Mouse (Mus musculus): Measurements from ENCODE around the gene Vamp8. TPM values are rescaled to one million over a fixed set of nuclear protein-coding genes. Genes with fewer than 3 reads are reported as not detected.

Vamp8 gene
- polyA plus RNA-seq, 1 experiment from 2014 or later = 206 TPM

DNA sequence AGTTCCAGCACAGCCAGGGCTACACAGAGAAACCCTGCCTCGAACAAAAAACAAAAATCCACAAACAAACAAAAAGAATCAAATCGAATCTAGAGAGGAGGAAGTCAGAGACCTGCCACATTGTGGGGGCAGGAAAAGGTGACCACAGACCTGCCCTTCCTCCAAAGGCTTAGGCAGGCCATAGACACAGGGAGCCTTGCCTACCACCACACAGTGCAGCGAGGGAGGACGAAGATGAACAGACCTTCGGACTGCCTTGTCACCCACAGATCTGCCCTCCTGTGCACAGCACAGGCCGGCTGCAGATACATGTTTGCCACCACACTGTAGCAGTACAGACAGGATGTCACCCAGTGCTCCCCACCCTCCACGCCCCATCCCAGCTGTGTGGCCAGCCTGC lies 20.0 kb upstream of the Vamp8 start:
- no peaks in the 10 kb centered on the region for H3K27me3 ChIP-seq (ENCODE audit: control insufficient read depth, insufficient read depth, low read length)
- H3K9ac ChIP-seq (replicated peaks; ENCODE audit: low read depth, low read length) = no peak overlapping the region
- 81% methylated on average over 7 of the region's 7 CpGs for WGBS
- H3K36me3 ChIP-seq (ENCODE audit: control insufficient read depth, insufficient read depth, low read length) = no peaks in the 10 kb centered on the region
- no peak overlapping the region for H3K4me3 ChIP-seq (ENCODE audit: low read depth, low read length)
- no peak overlapping the region for H3K27ac ChIP-seq (ENCODE audit: low read length)
- H3K4me1 ChIP-seq (ENCODE audit: control insufficient read depth, insufficient read depth, low read length) = peaks cover 6% of the 10 kb centered on the region; the same call in 1 of the 2 replicates
- H3K4me2 ChIP-seq (replicated peaks; ENCODE audit: low read depth, low read length) = no peak overlapping the region
- ATAC-seq (ENCODE audit: insufficient number of reproducible peaks, insufficient read depth, low FRiP score, low read depth) = no peak
- no peaks in the 10 kb centered on the region for H3K9me3 ChIP-seq (ENCODE audit: control insufficient read depth, low read depth, low read length)

- Histone ChIP-seq H3K27me3 (ENCODE audit: control insufficient read depth, insufficient read depth, low read length) (no peaks in the 10 kb centered on the region), H3K4me1 (ENCODE audit: control insufficient read depth, insufficient read depth, low read length) (peaks cover 2% of the 10 kb centered on the region; the same call in 1 of the 2 replicates), H3K4me3 (ENCODE audit: low read depth, low read length) (no peak overlapping the region), H3K27ac (ENCODE audit: low read length) (no peak overlapping the region), H3K9ac (replicated peaks; ENCODE audit: low read depth, low read length) (no peak overlapping the region), H3K9me3 (ENCODE audit: control insufficient read depth, low read depth, low read length) (no peaks in the 10 kb centered on the region), H3K4me2 (replicated peaks; ENCODE audit: low read depth, low read length) (no peak overlapping the region), H3K36me3 (ENCODE audit: control insufficient read depth, insufficient read depth, low read length) (no peaks in the 10 kb centered on the region)
- no peak for ATAC-seq (ENCODE audit: insufficient number of reproducible peaks, insufficient read depth, low FRiP score, low read depth)
- 21% methylated on average over 1 of the region's 1 CpGs for WGBS
Observed at GRCm38 (mm10) chr6:72410003-72410402, 19.5 kb upstream of the Vamp8 start.

- H3K4me2 ChIP-seq (replicated peaks; ENCODE audit: low read depth, low read length) = no peak overlapping the region
- H3K9me3 ChIP-seq (ENCODE audit: control insufficient read depth, low read depth, low read length) = no peaks in the 10 kb centered on the region
- ATAC-seq (ENCODE audit: insufficient number of reproducible peaks, insufficient read depth, low FRiP score, low read depth) = no peak
- no peaks in the 10 kb centered on the region for H3K27me3 ChIP-seq (ENCODE audit: control insufficient read depth, insufficient read depth, low read length)
- no peak overlapping the region for H3K27ac ChIP-seq (ENCODE audit: low read length)
- H3K4me3 ChIP-seq (ENCODE audit: low read depth, low read length) = no peak overlapping the region
- H3K4me1 ChIP-seq (ENCODE audit: control insufficient read depth, insufficient read depth, low read length) = no peaks in the 10 kb centered on the region
- H3K9ac ChIP-seq (replicated peaks; ENCODE audit: low read depth, low read length) = no peak overlapping the region
- 11% methylated on average over 3 of the region's 3 CpGs for WGBS
- no peaks in the 10 kb centered on the region for H3K36me3 ChIP-seq (ENCODE audit: control insufficient read depth, insufficient read depth, low read length)
Observed at GRCm38 (mm10) chr6:72409567-72409966, 19.1 kb upstream of the Vamp8 start.

GRCm38 (mm10) chr6:72407119-72407518 lies 16.6 kb upstream of the Vamp8 start:
- peak; percentile 67 for ATAC-seq (ENCODE audit: insufficient number of reproducible peaks, insufficient read depth, low FRiP score, low read depth)
- WGBS = 4% methylated on average over 5 of the region's 5 CpGs
- no peak overlapping the region for H3K4me3 ChIP-seq (ENCODE audit: low read depth, low read length)

DNA sequence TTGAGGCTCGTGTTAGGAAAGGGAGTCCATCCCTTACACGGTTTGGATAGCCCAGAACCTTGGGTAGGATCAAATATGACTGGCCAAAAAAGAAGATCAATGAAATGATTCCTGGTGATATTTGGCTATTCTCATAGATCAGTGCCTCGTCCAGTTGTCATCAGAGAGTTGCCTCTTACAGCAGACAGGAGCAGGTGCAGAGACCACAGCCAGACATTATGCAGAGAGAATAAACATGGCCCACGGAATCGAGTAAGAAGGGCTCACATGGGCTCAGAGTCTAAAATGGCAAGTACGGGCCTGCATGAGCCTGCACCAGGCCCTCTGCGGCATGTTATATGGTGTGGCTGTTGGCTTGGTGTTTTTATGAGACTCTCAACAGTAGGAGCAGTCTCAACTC lies 14.9 kb upstream of the Vamp8 start:
- Histone ChIP-seq H3K27me3 (ENCODE audit: control insufficient read depth, insufficient read depth, low read length) (no peaks in the 10 kb centered on the region), H3K9ac (replicated peaks; ENCODE audit: low read depth, low read length) (no peak overlapping the region), H3K27ac (ENCODE audit: low read length) (no peak overlapping the region), H3K9me3 (ENCODE audit: control insufficient read depth, low read depth, low read length) (no peaks in the 10 kb centered on the region), H3K4me2 (replicated peaks; ENCODE audit: low read depth, low read length) (no peak overlapping the region), H3K36me3 (ENCODE audit: control insufficient read depth, insufficient read depth, low read length) (no peaks in the 10 kb centered on the region), H3K4me1 (ENCODE audit: control insufficient read depth, insufficient read depth, low read length) (no peaks in the 10 kb centered on the region), H3K4me3 (ENCODE audit: low read depth, low read length) (no peak overlapping the region)
- ATAC-seq (ENCODE audit: insufficient number of reproducible peaks, insufficient read depth, low FRiP score, low read depth) = no peak
- WGBS = 76% methylated on average over 7 of the region's 7 CpGs

More at GRCm38 (mm10) chr6:72407119-72407518, 16.6 kb upstream of the Vamp8 start:
- Histone ChIP-seq H3K9me3 (ENCODE audit: control insufficient read depth, low read depth, low read length) (no peaks in the 10 kb centered on the region), H3K36me3 (ENCODE audit: control insufficient read depth, insufficient read depth, low read length) (no peaks in the 10 kb centered on the region), H3K4me2 (replicated peaks; ENCODE audit: low read depth, low read length) (no peak overlapping the region), H3K27ac (ENCODE audit: low read length) (no peak overlapping the region), H3K4me1 (ENCODE audit: control insufficient read depth, insufficient read depth, low read length) (no peaks in the 10 kb centered on the region), H3K27me3 (ENCODE audit: control insufficient read depth, insufficient read depth, low read length) (no peaks in the 10 kb centered on the region), H3K9ac (replicated peaks; ENCODE audit: low read depth, low read length) (no peak overlapping the region)

- 28% methylated on average over 7 of the region's 7 CpGs for whole genome bisulfite sequencing
- no peak for ATAC-seq (ENCODE audit: insufficient number of reproducible peaks, insufficient read depth, low FRiP score, low read depth)
Observed at GRCm38 (mm10) chr6:72401875-72402274, 11.4 kb upstream of the Vamp8 start.

GRCm38 (mm10) chr6:72399967-72400366 lies 9.5 kb upstream of the Vamp8 start:
- 53% methylated on average over 2 of the region's 2 CpGs for WGBS
- Histone ChIP-seq H3K4me1 (ENCODE audit: control insufficient read depth, insufficient read depth, low read length) (no peaks in the 10 kb centered on the region), H3K9ac (replicated peaks; ENCODE audit: low read depth, low read length) (no peak overlapping the region), H3K9me3 (ENCODE audit: control insufficient read depth, low read depth, low read length) (no peaks in the 10 kb centered on the region), H3K27me3 (ENCODE audit: control insufficient read depth, insufficient read depth, low read length) (no peaks in the 10 kb centered on the region), H3K4me2 (replicated peaks; ENCODE audit: low read depth, low read length) (no peak overlapping the region), H3K36me3 (ENCODE audit: control insufficient read depth, insufficient read depth, low read length) (no peaks in the 10 kb centered on the region), H3K27ac (ENCODE audit: low read length) (no peak overlapping the region), H3K4me3 (ENCODE audit: low read depth, low read length) (no peak overlapping the region)
- no peak for ATAC-seq (ENCODE audit: insufficient number of reproducible peaks, insufficient read depth, low FRiP score, low read depth)

More at GRCm38 (mm10) chr6:72401875-72402274, 11.4 kb upstream of the Vamp8 start:
- no peak overlapping the region for H3K4me2 ChIP-seq (replicated peaks; ENCODE audit: low read depth, low read length)
- H3K4me3 ChIP-seq (ENCODE audit: low read depth, low read length) = no peak overlapping the region
- no peaks in the 10 kb centered on the region for H3K27me3 ChIP-seq (ENCODE audit: control insufficient read depth, insufficient read depth, low read length)
- no peak overlapping the region for H3K9ac ChIP-seq (replicated peaks; ENCODE audit: low read depth, low read length)
- no peak overlapping the region for H3K27ac ChIP-seq (ENCODE audit: low read length)
- no peaks in the 10 kb centered on the region for H3K36me3 ChIP-seq (ENCODE audit: control insufficient read depth, insufficient read depth, low read length)
- no peaks in the 10 kb centered on the region for H3K4me1 ChIP-seq (ENCODE audit: control insufficient read depth, insufficient read depth, low read length)
- H3K9me3 ChIP-seq (ENCODE audit: control insufficient read depth, low read depth, low read length) = no peaks in the 10 kb centered on the region

DNA sequence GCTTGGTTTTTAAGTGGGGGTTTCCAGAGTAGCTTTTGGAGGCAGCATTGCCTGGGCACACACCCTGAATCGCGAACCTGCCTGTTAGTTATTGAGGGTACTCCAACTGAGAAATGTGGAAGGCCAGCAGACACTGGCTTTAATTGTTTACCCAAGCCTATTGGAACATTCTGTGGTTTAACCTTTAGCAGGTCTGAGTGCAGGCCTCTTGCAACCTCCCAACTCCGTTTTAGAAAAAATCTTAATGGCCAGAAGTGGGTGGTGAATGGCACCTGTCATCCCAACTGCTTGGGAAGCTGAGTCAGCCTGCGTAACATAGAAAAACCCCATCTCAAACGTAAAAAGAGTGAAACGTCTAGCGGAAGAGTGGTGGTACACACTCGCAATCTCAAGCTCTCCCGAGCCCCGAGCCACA lies 6.3 kb upstream of the Vamp8 start:
- Histone ChIP-seq H3K4me3 (ENCODE audit: low read depth, low read length) (no peak overlapping the region), H3K4me1 (ENCODE audit: control insufficient read depth, insufficient read depth, low read length) (no peaks in the 10 kb centered on the region), H3K4me2 (replicated peaks; ENCODE audit: low read depth, low read length) (no peak overlapping the region), H3K27ac (ENCODE audit: low read length) (no peak overlapping the region), H3K36me3 (ENCODE audit: control insufficient read depth, insufficient read depth, low read length) (no peaks in the 10 kb centered on the region), H3K27me3 (ENCODE audit: control insufficient read depth, insufficient read depth, low read length) (no peaks in the 10 kb centered on the region), H3K9me3 (ENCODE audit: control insufficient read depth, low read depth, low read length) (no peaks in the 10 kb centered on the region), H3K9ac (replicated peaks; ENCODE audit: low read depth, low read length) (no peak overlapping the region)
- ATAC-seq (ENCODE audit: insufficient number of reproducible peaks, insufficient read depth, low FRiP score, low read depth) = no peak
- WGBS = 77% methylated on average over 10 of the region's 10 CpGs

DNA sequence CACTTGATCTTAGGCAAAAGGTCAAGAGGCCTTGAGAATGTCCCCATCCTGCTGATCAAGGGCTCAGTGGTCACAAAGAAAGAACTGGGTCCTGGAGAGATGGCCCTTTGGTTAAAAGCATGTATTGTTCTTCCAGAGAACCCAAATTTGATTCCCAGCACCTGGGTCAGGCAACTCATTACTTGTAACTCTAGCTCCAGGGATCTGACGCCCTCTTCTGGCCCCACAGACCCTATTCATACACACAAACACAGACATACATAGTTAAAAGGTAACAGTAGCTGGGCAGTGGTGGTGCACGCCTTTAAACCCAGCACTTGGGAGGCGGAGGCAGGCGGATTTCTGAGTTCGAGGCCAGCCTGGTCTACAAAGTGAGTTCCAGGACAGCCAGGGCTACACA lies 1.8 kb upstream of the Vamp8 start:
- WGBS = 88% methylated on average over 5 of the region's 5 CpGs
- no peak overlapping the region for H3K9ac ChIP-seq (replicated peaks; ENCODE audit: low read depth, low read length)
- no peak for ATAC-seq (ENCODE audit: insufficient number of reproducible peaks, insufficient read depth, low FRiP score, low read depth)
- H3K4me2 ChIP-seq (replicated peaks; ENCODE audit: low read depth, low read length) = no peak overlapping the region
- no peaks in the 10 kb centered on the region for H3K9me3 ChIP-seq (ENCODE audit: control insufficient read depth, low read depth, low read length)
- H3K27ac ChIP-seq (ENCODE audit: low read length) = peak overlapping the region; percentile 21; the same call in 1 of the 2 replicates
- H3K4me1 ChIP-seq (ENCODE audit: control insufficient read depth, insufficient read depth, low read length) = peaks cover 15% of the 10 kb centered on the region; the same call in 1 of the 2 replicates
- no peak overlapping the region for H3K4me3 ChIP-seq (ENCODE audit: low read depth, low read length)
- H3K36me3 ChIP-seq (ENCODE audit: control insufficient read depth, insufficient read depth, low read length) = peaks cover 5% of the 10 kb centered on the region; the same call in 1 of the 2 replicates
- H3K27me3 ChIP-seq (ENCODE audit: control insufficient read depth, insufficient read depth, low read length) = no peaks in the 10 kb centered on the region
